Mouse (Mus musculus) lung, postnatal 14 days (tissue): Measurements from ENCODE around the gene Cul7.

ENCODE experiments used
- DNase-seq: peaks from one replicate; pipeline ENCODE4 v3.0.0; 2021

Gene Cul7

GRCm38 (mm10) chr17:46650232-46651031 lies at the start of gene Cul7:
Gene Cul7, plus strand, starts transcription at chr17:46650337.
- DNase-seq = peak; percentile 92

- no peak for DNase-seq
Measured at GRCm38 (mm10) chr17:46600569-46600968, 49.6 kb upstream of the Cul7 start.

- DNase-seq = no peak
Measured at GRCm38 (mm10) chr17:46602212-46602611, 47.9 kb upstream of the Cul7 start.

GRCm38 (mm10) chr17:46603229-46603628 lies 46.9 kb upstream of the Cul7 start:
- no peak for DNase-seq

- no peak for DNase-seq
Measured at GRCm38 (mm10) chr17:46605126-46605525, 45.0 kb upstream of the Cul7 start.

GRCm38 (mm10) chr17:46605987-46606386 lies 44.1 kb upstream of the Cul7 start:
- DNase-seq = no peak

- peak; percentile 72 for DNase-seq
Measured at GRCm38 (mm10) chr17:46609721-46610514, 40.2 kb upstream of the Cul7 start.

- no peak for DNase-seq
Measured at GRCm38 (mm10) chr17:46611316-46611715, 38.8 kb upstream of the Cul7 start.

GRCm38 (mm10) chr17:46612189-46612588 lies 37.9 kb upstream of the Cul7 start:
- no peak for DNase-seq

GRCm38 (mm10) chr17:46612820-46613219 lies 37.3 kb upstream of the Cul7 start:
- DNase-seq = no peak

- DNase-seq = no peak
Measured at GRCm38 (mm10) chr17:46613229-46613628, 36.9 kb upstream of the Cul7 start.

- DNase-seq = no peak
Measured at GRCm38 (mm10) chr17:46617799-46618198, 32.3 kb upstream of the Cul7 start.

- no peak for DNase-seq
Measured at GRCm38 (mm10) chr17:46618394-46618768, 31.8 kb upstream of the Cul7 start.

- DNase-seq = no peak
Measured at GRCm38 (mm10) chr17:46618769-46619682, 31.1 kb upstream of the Cul7 start.

- DNase-seq = no peak
Measured at GRCm38 (mm10) chr17:46619683-46620357, 30.3 kb upstream of the Cul7 start.

- DNase-seq = peak; percentile 74
Measured at GRCm38 (mm10) chr17:46621324-46621723, 28.8 kb upstream of the Cul7 start.

GRCm38 (mm10) chr17:46622269-46622668 lies 27.9 kb upstream of the Cul7 start:
- DNase-seq = no peak

GRCm38 (mm10) chr17:46623819-46624557 lies 26.1 kb upstream of the Cul7 start:
- peak; percentile 43 for DNase-seq

GRCm38 (mm10) chr17:46624598-46624997 lies 25.5 kb upstream of the Cul7 start:
- no peak for DNase-seq

- DNase-seq = no peak
Measured at GRCm38 (mm10) chr17:46627409-46627808, 22.7 kb upstream of the Cul7 start.

- DNase-seq = no peak
Measured at GRCm38 (mm10) chr17:46628471-46628790, 21.7 kb upstream of the Cul7 start.
